Mouse (Mus musculus) T-helper 1 cell (primary cell): ENCODE measurements at regions not wholly inside any gene's neighbourhood (a gene's known extent, or its start where the extent isn't known, plus 50 kb on each side); places are given as distances from the start of the nearest gene placed in this dataset.

Experiments
- in situ Hi-C: fragments of 300-600 bp; cut with MboI, MseI; formaldehyde crosslinking; loops from one replicate; pipeline ENCODE4 v1.15.1; 2025; ENCODE audit warnings: high pct_unique_total_duplicates

GRCm38 (mm10) chr1:168008216-168008615, 319.2 kb downstream of the Lmx1a start:
- in situ Hi-C loops = loop anchor here (10.0 kb wide), 1 partner anchor 163 kb away; no protein-coding TSS in a partner anchor

- in situ Hi-C loops = no loop called here
These were observed 321.4 kb downstream of the Lmx1a start for GRCm38 (mm10) chr1:168010416-168010815.

GRCm38 (mm10) chr1:168012069-168012468, 323.0 kb downstream of the Lmx1a start:
- in situ Hi-C loops = no loop called here

- in situ Hi-C loops = no loop called here
These were observed 323.6 kb downstream of the Lmx1a start for GRCm38 (mm10) chr1:168012611-168013010.

GRCm38 (mm10) chr1:168016375-168016890, 327.4 kb downstream of the Lmx1a start:
- in situ Hi-C loops = no loop called here

- in situ Hi-C loops = no loop called here
These were observed 337.4 kb downstream of the Lmx1a start for GRCm38 (mm10) chr1:168026481-168026880.

GRCm38 (mm10) chr1:168044765-168045164, 355.7 kb downstream of the Lmx1a start:
- in situ Hi-C loops = no loop called here

GRCm38 (mm10) chr1:168046347-168046746, 357.3 kb downstream of the Lmx1a start:
- in situ Hi-C loops = no loop called here

GRCm38 (mm10) chr1:168046749-168047148, 357.7 kb downstream of the Lmx1a start:
- in situ Hi-C loops = no loop called here

GRCm38 (mm10) chr1:168049965-168050364, 360.9 kb downstream of the Lmx1a start:
- in situ Hi-C loops = no loop called here

GRCm38 (mm10) chr1:168056479-168056878, 367.4 kb downstream of the Lmx1a start:
- in situ Hi-C loops = no loop called here

GRCm38 (mm10) chr1:168057479-168057878, 368.4 kb downstream of the Lmx1a start:
- in situ Hi-C loops = no loop called here

- in situ Hi-C loops = no loop called here
These were observed 369.7 kb downstream of the Lmx1a start for GRCm38 (mm10) chr1:168058769-168059168.

- in situ Hi-C loops = loop anchor here (10.0 kb wide), 1 partner anchor 1259 kb away; no protein-coding TSS in a partner anchor
These were observed 367.9 kb downstream of the Pbx1 start for GRCm38 (mm10) chr1:168064065-168064664.

GRCm38 (mm10) chr1:168065598-168066041, 366.4 kb downstream of the Pbx1 start:
- in situ Hi-C loops = loop anchor here (10.0 kb wide), 1 partner anchor 1261 kb away; no protein-coding TSS in a partner anchor

GRCm38 (mm10) chr1:168066810-168067209, 365.3 kb downstream of the Pbx1 start:
- in situ Hi-C loops = loop anchor here (10.0 kb wide), 1 partner anchor 1262 kb away; no protein-coding TSS in a partner anchor

- in situ Hi-C loops = loop anchor here (10.0 kb wide), 1 partner anchor 1263 kb away; no protein-coding TSS in a partner anchor
These were observed 363.8 kb downstream of the Pbx1 start for GRCm38 (mm10) chr1:168068003-168068919.

- in situ Hi-C loops = loop anchor here (10.0 kb wide), 1 partner anchor 1264 kb away; no protein-coding TSS in a partner anchor
These were observed 363.0 kb downstream of the Pbx1 start for GRCm38 (mm10) chr1:168068920-168069590.
